Mouse (Mus musculus) intestine, embryonic 14.5 days (tissue): ENCODE measurements at regions not wholly inside any gene's neighbourhood (a gene's known extent, or its start where the extent isn't known, plus 50 kb on each side); places are given as distances from the start of the nearest gene placed in this dataset.
A peak's percentile ranks its signal among the peaks of the same experiment; 100 is the strongest.

Experiments
- ATAC-seq: fragments of 200-750 bp; cut with Nextera tagmentation; replicated peaks from 2 replicates; pipeline ENCODE4 v1.8.0; 2017; ENCODE audit warnings: low read depth, moderate number of reproducible peaks, moderate TSS enrichment, moderate library complexity; ENCODE audit not compliant: low FRiP score, low TSS enrichment
- DNase-seq: peaks from one replicate; pipeline ENCODE4 v3.0.0-alpha.2; 2018; ENCODE audit warnings: low spot score
- H3K27ac ChIP-seq: fragments of 300-500 bp; sonication (generic); 2 replicates; pipeline ENCODE4 v1.5.1; 2014; ENCODE audit warnings: low read depth, mild to moderate bottlenecking, control low read depth
- H3K27me3 ChIP-seq: fragments of 300-500 bp; sonication (generic); replicated peaks from 2 replicates; pipeline ENCODE4 v1.6.1; 2014; ENCODE audit warnings: low read length, control low read depth; ENCODE audit not compliant: control insufficient read depth, insufficient read depth
- H3K36me3 ChIP-seq: fragments of 300-500 bp; sonication (generic); 2 replicates; pipeline ENCODE4 v1.6.1; 2014; ENCODE audit warnings: low read length, control low read depth; ENCODE audit not compliant: control insufficient read depth, insufficient read depth
- H3K4me1 ChIP-seq: fragments of 300-500 bp; sonication (generic); replicated peaks from 2 replicates; pipeline ENCODE4 v1.6.1; 2014; ENCODE audit warnings: low read length, control low read depth, mixed read lengths; ENCODE audit not compliant: control insufficient read depth, insufficient read depth
- H3K4me2 ChIP-seq: fragments of 300-500 bp; sonication (generic); 2 replicates; pipeline ENCODE4 v1.6.1; 2014; ENCODE audit warnings: low read length
- H3K4me3 ChIP-seq: fragments of 300-500 bp; sonication (generic); 2 replicates; pipeline ENCODE4 v1.5.1; 2014; ENCODE audit warnings: low read depth, low read length, control low read depth, mixed read lengths
- H3K9ac ChIP-seq: fragments of 300-500 bp; sonication (generic); 2 replicates; pipeline ENCODE4 v1.6.1; 2014; ENCODE audit warnings: mild to moderate bottlenecking, low read length
- H3K9me3 ChIP-seq: fragments of 300-500 bp; sonication (generic); 2 replicates; pipeline ENCODE4 v1.6.1; 2016; ENCODE audit warnings: low read length, control low read depth; ENCODE audit not compliant: control insufficient read depth
- WGBS: fragments of 180-500 bp; shearing (Covaris S2); extraction: QIAGEN DNeasy Blood & Tissue Kit; methylation state at CpG from one replicate; pipeline ENCODE4 v1.1.7; 2014; 5-methylcytosine and 5-hydroxymethylcytosine counted together

GRCm38 (mm10) chr3:82781464-82781863, 94.8 kb downstream of the Rbm46 start:
- DNase-seq (no peak), ATAC-seq (no peak)
- H3K27ac ChIP-seq, result no peak overlapping the region
- 91% methylated on average over 1 of the region's 1 CpGs for WGBS
- H3K27me3 ChIP-seq, result no peaks in the 10 kb centered on the region
- H3K4me2 ChIP-seq, result no peak overlapping the region
- no peaks in the 10 kb centered on the region for H3K4me1 ChIP-seq
- H3K9me3 ChIP-seq, result no peaks in the 10 kb centered on the region
- H3K4me3 ChIP-seq, result no peak overlapping the region
- no peak overlapping the region for H3K9ac ChIP-seq
- H3K36me3 ChIP-seq, result no peaks in the 10 kb centered on the region

- no peak overlapping the region for H3K4me3 ChIP-seq
- no peak overlapping the region for H3K9ac ChIP-seq
- no peak overlapping the region for H3K4me2 ChIP-seq
- H3K9me3 ChIP-seq, result no peaks in the 10 kb centered on the region
- H3K27me3 ChIP-seq, result no peaks in the 10 kb centered on the region
- H3K27ac ChIP-seq, result no peak overlapping the region
- no peak for DNase-seq
- ATAC-seq, result no peak
- no peaks in the 10 kb centered on the region for H3K4me1 ChIP-seq
- no peaks in the 10 kb centered on the region for H3K36me3 ChIP-seq
- WGBS, result 91% methylated on average over 8 of the region's 8 CpGs
Measured at GRCm38 (mm10) chr3:82770512-82771270, 105.6 kb downstream of the Rbm46 start.

DNA sequence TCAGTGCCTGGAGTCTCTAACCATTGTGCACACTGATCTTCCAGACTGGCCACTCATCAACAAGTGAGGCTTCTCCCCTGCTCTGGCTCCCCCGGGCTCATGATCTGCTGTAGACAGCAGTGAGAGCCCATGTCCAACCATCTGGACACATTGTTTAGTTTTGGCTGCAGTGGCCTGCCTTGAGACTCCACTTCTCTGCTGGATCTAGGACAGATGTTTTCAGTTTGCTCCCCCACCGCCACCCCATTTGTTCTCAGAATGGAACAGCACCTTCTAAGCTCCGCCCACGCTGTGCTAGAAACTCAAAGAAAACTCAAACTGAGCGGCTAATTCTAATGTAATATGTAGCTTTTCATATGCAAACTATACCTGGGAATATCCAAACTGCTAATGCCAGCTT, 108.8 kb downstream of the Rbm46 start:
- WGBS, result 49% methylated on average over 5 of the region's 5 CpGs
- H3K36me3 ChIP-seq, result no peaks in the 10 kb centered on the region

DNA sequence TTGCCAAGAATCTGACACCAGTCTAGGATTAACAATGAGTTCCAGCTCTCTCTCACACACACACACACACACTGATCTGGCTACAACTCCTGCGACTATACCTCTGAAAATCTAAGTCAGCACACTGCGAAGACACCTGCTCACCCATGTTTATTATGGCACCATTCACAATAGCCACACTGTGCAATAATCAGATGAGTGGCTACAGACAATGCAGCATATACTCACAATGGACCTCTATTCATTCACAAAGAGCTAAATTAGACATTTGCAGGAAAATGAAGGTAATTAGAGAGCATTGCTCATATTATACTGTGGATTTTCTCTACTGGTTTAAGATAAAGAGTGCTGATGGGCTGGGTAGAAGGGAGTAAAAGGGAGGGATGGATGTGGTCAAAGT, 116.3 kb downstream of the Rbm46 start:
- no peak overlapping the region for H3K27ac ChIP-seq
- H3K9me3 ChIP-seq, result no peaks in the 10 kb centered on the region
- DNase-seq, result no peak
- no peak overlapping the region for H3K9ac ChIP-seq
- no peak overlapping the region for H3K4me2 ChIP-seq
- 72% methylated on average over 2 of the region's 2 CpGs for WGBS
- no peaks in the 10 kb centered on the region for H3K27me3 ChIP-seq
- no peak for ATAC-seq
- no peaks in the 10 kb centered on the region for H3K36me3 ChIP-seq
- no peaks in the 10 kb centered on the region for H3K4me1 ChIP-seq
- H3K4me3 ChIP-seq, result no peak overlapping the region

More for the DNA sequence above, 108.8 kb downstream of the Rbm46 start:
- H3K4me2 ChIP-seq, result no peak overlapping the region
- no peaks in the 10 kb centered on the region for H3K4me1 ChIP-seq
- no peak overlapping the region for H3K4me3 ChIP-seq
- H3K9me3 ChIP-seq, result no peaks in the 10 kb centered on the region
- H3K27ac ChIP-seq, result no peak overlapping the region
- H3K27me3 ChIP-seq, result no peaks in the 10 kb centered on the region
- H3K9ac ChIP-seq, result no peak overlapping the region
- no peak for ATAC-seq
- no peak for DNase-seq

DNA sequence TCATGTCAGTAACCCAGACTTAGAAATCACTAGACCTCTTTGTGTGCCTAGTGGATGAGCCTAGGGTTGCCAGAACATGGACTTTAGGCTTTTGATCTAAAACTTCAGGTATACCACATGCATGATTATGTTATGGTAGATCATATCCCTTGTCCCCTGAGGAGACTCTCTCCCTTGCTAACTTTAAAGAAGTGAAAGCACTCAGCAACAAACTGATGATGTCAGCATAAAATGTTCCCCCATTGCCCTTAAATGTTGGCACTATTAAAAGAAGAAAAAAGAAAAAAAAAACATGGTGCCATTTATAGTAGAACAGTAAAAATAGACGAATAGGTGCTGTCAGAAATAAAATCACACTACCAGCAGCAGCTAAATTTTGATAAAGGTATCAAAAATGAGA, 117.3 kb downstream of the Rbm46 start:
- H3K9ac ChIP-seq, result no peak overlapping the region
- H3K36me3 ChIP-seq, result no peaks in the 10 kb centered on the region
- H3K4me3 ChIP-seq, result no peak overlapping the region
- no peaks in the 10 kb centered on the region for H3K4me1 ChIP-seq
- 71% methylated on average over 1 of the region's 1 CpGs for WGBS
- no peak overlapping the region for H3K27ac ChIP-seq
- H3K4me2 ChIP-seq, result no peak overlapping the region
- no peaks in the 10 kb centered on the region for H3K9me3 ChIP-seq
- DNase-seq (no peak), ATAC-seq (no peak)
- no peaks in the 10 kb centered on the region for H3K27me3 ChIP-seq

DNA sequence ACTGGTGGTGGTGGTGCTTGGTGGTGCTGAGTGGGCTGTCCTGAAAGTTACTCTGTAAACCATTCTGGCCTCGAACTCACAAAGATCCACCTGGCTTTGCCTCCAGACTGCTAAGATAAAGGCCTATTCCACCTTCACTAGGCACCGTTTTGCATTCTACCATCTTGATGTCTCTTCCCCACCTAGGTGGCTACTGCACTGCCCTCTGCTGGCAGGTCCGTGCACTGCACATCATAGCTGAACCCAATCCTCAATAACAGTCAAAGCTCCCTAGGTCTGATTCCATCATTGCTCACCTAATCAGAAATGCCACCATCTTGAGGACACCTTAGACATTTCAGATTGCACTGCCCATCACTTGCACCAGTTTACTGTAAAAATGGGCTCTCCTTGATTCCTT, 150.7 kb downstream of the Rbm46 start:
- ATAC-seq (no peak), DNase-seq (peak; percentile 78)
- Histone ChIP-seq H3K4me2 (no peak overlapping the region), H3K27ac (no peak overlapping the region), H3K9ac (no peak overlapping the region), H3K4me3 (no peak overlapping the region), H3K4me1 (no peaks in the 10 kb centered on the region), H3K36me3 (no peaks in the 10 kb centered on the region), H3K9me3 (no peaks in the 10 kb centered on the region), H3K27me3 (no peaks in the 10 kb centered on the region)
- WGBS, result 28% methylated on average over 3 of the region's 3 CpGs

GRCm38 (mm10) chr3:82707628-82708027, 159.7 kb upstream of the Npy2r start:
- H3K9me3 ChIP-seq, result no peaks in the 10 kb centered on the region
- H3K4me2 ChIP-seq, result no peak overlapping the region
- ATAC-seq (no peak), DNase-seq (no peak)
- no peak overlapping the region for H3K27ac ChIP-seq
- WGBS, result 81% methylated on average over 4 of the region's 4 CpGs
- H3K27me3 ChIP-seq, result no peaks in the 10 kb centered on the region
- H3K9ac ChIP-seq, result no peak overlapping the region
- H3K4me3 ChIP-seq, result no peak overlapping the region
- H3K4me1 ChIP-seq, result no peaks in the 10 kb centered on the region
- H3K36me3 ChIP-seq, result no peaks in the 10 kb centered on the region

- Histone ChIP-seq H3K27ac (no peak overlapping the region), H3K9me3 (no peaks in the 10 kb centered on the region), H3K9ac (no peak overlapping the region), H3K36me3 (no peaks in the 10 kb centered on the region), H3K27me3 (no peaks in the 10 kb centered on the region), H3K4me1 (no peaks in the 10 kb centered on the region), H3K4me3 (no peak overlapping the region), H3K4me2 (no peak overlapping the region)
- WGBS, result 90% methylated on average over 2 of the region's 2 CpGs
- DNase-seq (no peak), ATAC-seq (no peak)
Measured at GRCm38 (mm10) chr3:82692131-82692530, 144.2 kb upstream of the Npy2r start.

DNA sequence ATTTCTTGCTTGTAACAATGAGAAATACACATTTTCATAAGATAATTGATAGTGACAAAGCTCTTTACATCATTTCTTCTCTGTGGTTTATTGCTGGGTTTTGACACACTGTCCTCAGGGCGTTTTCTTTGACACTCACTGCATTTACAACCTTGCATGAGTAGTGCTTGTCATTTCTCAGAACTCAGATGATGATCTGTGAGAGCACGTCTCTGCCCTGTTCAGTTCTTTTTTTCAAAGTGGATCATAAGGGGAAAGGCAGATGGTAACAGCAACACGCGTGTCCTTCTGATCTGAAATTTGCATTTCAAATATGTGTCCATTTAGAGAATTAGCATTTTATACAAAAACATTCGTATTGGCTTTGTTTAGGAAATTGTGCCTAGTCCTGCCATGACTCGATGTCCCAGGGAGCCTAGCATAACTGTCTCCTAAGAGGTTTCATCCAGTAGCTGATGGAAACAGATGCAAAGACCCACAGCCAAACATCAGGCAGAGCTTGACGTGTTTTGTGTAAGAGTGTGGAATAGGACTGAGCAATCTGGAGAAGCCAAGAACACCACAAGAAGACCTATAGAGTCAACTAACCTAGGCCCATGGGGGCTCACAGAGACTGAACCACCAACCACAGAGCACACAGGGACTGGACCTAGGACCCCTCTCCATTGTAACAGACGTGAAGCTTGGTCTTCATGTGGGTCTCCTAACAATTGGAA, 108.4 kb upstream of the Npy2r start:
- Histone ChIP-seq H3K4me1 (no peaks in the 10 kb centered on the region), H3K27me3 (no peaks in the 10 kb centered on the region), H3K4me3 (no peak overlapping the region), H3K9ac (no peak overlapping the region), H3K36me3 (no peaks in the 10 kb centered on the region), H3K9me3 (no peaks in the 10 kb centered on the region), H3K4me2 (no peak overlapping the region), H3K27ac (no peak overlapping the region)
- ATAC-seq, result no peak
- WGBS, result 84% methylated on average over 8 of the region's 8 CpGs
- no peak for DNase-seq
